Mouse (Mus musculus): ENCODE data around the gene Defb23. TPM values are rescaled to one million over a fixed set of nuclear protein-coding genes. Genes with fewer than 3 reads are reported as not detected.

Defb23 gene
- total RNA-seq (2014; rRNA removed), result not detected in 2 replicates
- polyA plus RNA-seq (2012; rRNA removed), result not detected in 2 replicates

DNA sequence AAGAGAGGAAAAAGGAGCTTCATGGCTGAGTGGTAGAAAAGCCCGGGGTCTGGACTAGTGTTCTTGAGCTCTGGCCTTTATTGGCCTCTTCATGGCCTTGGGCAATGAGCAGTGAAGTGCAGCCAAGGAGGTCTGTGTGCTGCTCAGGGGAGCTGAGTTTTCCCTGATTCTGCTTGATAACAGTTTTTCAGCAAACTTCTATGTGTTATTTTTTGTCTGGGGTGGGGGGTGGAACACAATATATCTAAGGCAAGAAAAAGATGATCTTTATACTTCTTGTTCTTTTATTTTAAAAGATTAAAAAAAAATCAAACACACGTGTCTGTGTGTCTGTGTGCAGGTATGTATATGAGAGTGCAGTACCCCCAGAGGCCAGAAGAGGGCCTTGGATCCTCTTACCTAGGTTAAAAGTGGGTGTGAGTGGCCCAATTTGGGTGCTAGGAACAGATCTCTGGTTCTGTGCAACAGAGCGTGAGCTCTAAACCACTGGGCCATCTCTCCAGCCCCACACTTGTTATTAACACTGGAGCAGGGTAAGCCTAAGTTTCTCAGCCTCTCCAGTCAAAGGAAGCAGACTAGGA, at the start of gene Defb23:
Gene Defb23 (minus strand): TSS at position 51 of the 581 bp plus-strand sequence.
- no peaks in the 10 kb centered on the region for H3K4me1 ChIP-seq (ENCODE audit: control insufficient read depth, insufficient read depth, low read length)
- no peak within 1 kb of the TSS for H3K9ac ChIP-seq (ENCODE audit: low read depth, low read length)
- no peak for DNase-seq (ENCODE audit: extremely low read depth, low read depth, low spot score)
- no peaks in the 10 kb centered on the region for H3K79me2 ChIP-seq (ENCODE audit: control insufficient read depth, insufficient read depth, low read length)
- TF ChIP-seq CTCF (IDR thresholded peaks at IDR 0.05; ENCODE audit: low read depth, low read length), result no peak
- no peak for TF ChIP-seq POLR2A (IDR thresholded peaks at IDR 0.05; ENCODE audit: extremely low read depth, insufficient read depth, low read length)
- H3K36me3 ChIP-seq (ENCODE audit: control insufficient read depth, insufficient read depth, low read length), result no peaks in the 10 kb centered on the region
- no peaks in the 10 kb centered on the region for H3K27me3 ChIP-seq (ENCODE audit: control insufficient read depth, insufficient read depth, low read length)
- 85% methylated on average over 3 of the region's 3 CpGs for WGBS
- no peak within 1 kb of the TSS for H3K4me3 ChIP-seq (ENCODE audit: insufficient read depth, low read depth, low read length)
- no peak within 1 kb of the TSS for H3K27ac ChIP-seq (replicated peaks; ENCODE audit: insufficient read depth, low read depth, low read length)

- no peaks in the 10 kb centered on the region for H3K79me2 ChIP-seq (ENCODE audit: control insufficient read depth, insufficient read depth, low read length)
- H3K27me3 ChIP-seq (ENCODE audit: control insufficient read depth, insufficient read depth, low read length), result peaks cover 2% of the 10 kb centered on the region; the same call in 1 of the 2 replicates
- no peak within 1 kb of the TSS for H3K27ac ChIP-seq (replicated peaks; ENCODE audit: insufficient read depth, low read depth, low read length)
- no peaks in the 10 kb centered on the region for H3K36me3 ChIP-seq (ENCODE audit: control insufficient read depth, insufficient read depth, low read length)
- WGBS, result 88% methylated on average over 1 of the region's 1 CpGs
- TF ChIP-seq CTCF (IDR thresholded peaks at IDR 0.05; ENCODE audit: low read depth, low read length) (no peak), POLR2A (IDR thresholded peaks at IDR 0.05; ENCODE audit: extremely low read depth, insufficient read depth, low read length) (no peak)
- no peak for DNase-seq (ENCODE audit: extremely low read depth, low read depth, low spot score)
- H3K4me3 ChIP-seq (ENCODE audit: insufficient read depth, low read depth, low read length), result no peak within 1 kb of the TSS
- no peak within 1 kb of the TSS for H3K9ac ChIP-seq (ENCODE audit: low read depth, low read length)
- H3K4me1 ChIP-seq (ENCODE audit: control insufficient read depth, insufficient read depth, low read length), result no peaks in the 10 kb centered on the region
Measured at GRCm38 (mm10) chr2:152511592-152511991, 47.2 kb upstream of the Defb23 start, which contains the start of gene Defb26. TSS of gene Defb26 (minus strand) at chr2:152511692.

DNA sequence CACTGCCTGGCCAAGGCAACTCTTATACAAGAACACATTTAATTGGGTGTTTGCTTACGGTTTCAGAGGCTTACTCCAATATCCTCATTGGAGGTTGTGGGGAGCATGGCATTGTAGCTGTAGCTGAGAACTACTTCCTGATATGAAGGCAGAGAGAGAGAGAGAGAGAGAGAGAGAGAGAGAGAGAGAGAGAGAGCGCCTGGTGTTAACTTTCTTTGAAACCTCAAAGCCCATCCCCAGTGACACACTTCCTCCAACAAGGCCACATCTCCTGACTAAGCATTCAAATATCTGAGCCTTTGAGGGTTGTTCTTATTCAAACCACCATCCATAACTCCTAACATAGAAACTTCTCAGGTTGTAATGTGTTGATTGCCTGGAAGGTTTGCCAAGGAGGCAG, 39.5 kb upstream of the Defb23 start:
- Histone ChIP-seq H3K36me3 (ENCODE audit: control insufficient read depth, insufficient read depth, low read length) (no peaks in the 10 kb centered on the region), H3K4me1 (ENCODE audit: control insufficient read depth, insufficient read depth, low read length) (no peaks in the 10 kb centered on the region), H3K79me2 (ENCODE audit: control insufficient read depth, insufficient read depth, low read length) (no peaks in the 10 kb centered on the region), H3K27me3 (ENCODE audit: control insufficient read depth, insufficient read depth, low read length) (no peaks in the 10 kb centered on the region), H3K9ac (ENCODE audit: low read depth, low read length) (no peak overlapping the region), H3K4me3 (ENCODE audit: insufficient read depth, low read depth, low read length) (no peak overlapping the region), H3K27ac (replicated peaks; ENCODE audit: insufficient read depth, low read depth, low read length) (no peak overlapping the region)
- 67% methylated on average over 2 of the region's 2 CpGs for WGBS
- DNase-seq (ENCODE audit: extremely low read depth, low read depth, low spot score), result no peak
- TF ChIP-seq POLR2A (IDR thresholded peaks at IDR 0.05; ENCODE audit: extremely low read depth, insufficient read depth, low read length), result no peak
- TF ChIP-seq CTCF (IDR thresholded peaks at IDR 0.05; ENCODE audit: low read depth, low read length), result no peak

- Histone ChIP-seq H3K27me3 (ENCODE audit: control insufficient read depth, insufficient read depth, low read length) (no peaks in the 10 kb centered on the region), H3K36me3 (ENCODE audit: control insufficient read depth, insufficient read depth, low read length) (no peaks in the 10 kb centered on the region), H3K79me2 (ENCODE audit: control insufficient read depth, insufficient read depth, low read length) (no peaks in the 10 kb centered on the region), H3K9ac (ENCODE audit: low read depth, low read length) (no peak overlapping the region), H3K4me1 (ENCODE audit: control insufficient read depth, insufficient read depth, low read length) (no peaks in the 10 kb centered on the region), H3K27ac (replicated peaks; ENCODE audit: insufficient read depth, low read depth, low read length) (no peak overlapping the region), H3K4me3 (ENCODE audit: insufficient read depth, low read depth, low read length) (no peak overlapping the region)
- no peak for DNase-seq (ENCODE audit: extremely low read depth, low read depth, low spot score)
- TF ChIP-seq CTCF (IDR thresholded peaks at IDR 0.05; ENCODE audit: low read depth, low read length) (no peak), POLR2A (IDR thresholded peaks at IDR 0.05; ENCODE audit: extremely low read depth, insufficient read depth, low read length) (no peak)
- 79% methylated on average over 6 of the region's 6 CpGs for WGBS
Measured at GRCm38 (mm10) chr2:152500863-152501229, 36.4 kb upstream of the Defb23 start.

GRCm38 (mm10) chr2:152500204-152500862, 35.9 kb upstream of the Defb23 start:
- Histone ChIP-seq H3K36me3 (ENCODE audit: control insufficient read depth, insufficient read depth, low read length) (no peaks in the 10 kb centered on the region), H3K79me2 (ENCODE audit: control insufficient read depth, insufficient read depth, low read length) (no peaks in the 10 kb centered on the region), H3K27me3 (ENCODE audit: control insufficient read depth, insufficient read depth, low read length) (no peaks in the 10 kb centered on the region), H3K9ac (ENCODE audit: low read depth, low read length) (no peak overlapping the region), H3K4me3 (ENCODE audit: insufficient read depth, low read depth, low read length) (no peak overlapping the region), H3K27ac (replicated peaks; ENCODE audit: insufficient read depth, low read depth, low read length) (no peak overlapping the region), H3K4me1 (ENCODE audit: control insufficient read depth, insufficient read depth, low read length) (no peaks in the 10 kb centered on the region)
- DNase-seq (ENCODE audit: extremely low read depth, low read depth, low spot score), result no peak
- WGBS, result 67% methylated on average over 7 of the region's 7 CpGs
- TF ChIP-seq CTCF (IDR thresholded peaks at IDR 0.05; ENCODE audit: low read depth, low read length), result no peak
- TF ChIP-seq POLR2A (IDR thresholded peaks at IDR 0.05; ENCODE audit: extremely low read depth, insufficient read depth, low read length), result no peak

DNA sequence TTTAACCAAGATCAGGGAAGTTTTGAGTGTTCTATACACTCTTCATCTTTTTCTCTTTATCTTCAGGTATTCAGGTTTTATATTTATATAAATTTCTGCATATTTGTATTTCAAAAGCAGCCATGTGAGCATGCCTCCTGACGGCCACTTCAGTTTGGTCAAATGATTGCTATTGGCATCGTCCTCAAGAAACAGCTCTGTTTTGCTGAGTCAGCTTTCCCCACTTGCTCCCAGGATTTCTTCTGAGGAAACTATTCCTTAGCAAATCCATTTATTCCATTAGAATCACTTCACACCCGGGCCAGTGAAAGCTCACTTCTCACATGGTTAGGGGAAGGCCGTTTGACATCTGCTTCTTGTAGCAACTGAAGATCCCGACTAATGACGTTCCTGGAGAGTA, 33.6 kb upstream of the Defb23 start:
- Histone ChIP-seq H3K9ac (ENCODE audit: low read depth, low read length) (no peak overlapping the region), H3K36me3 (ENCODE audit: control insufficient read depth, insufficient read depth, low read length) (no peaks in the 10 kb centered on the region), H3K4me1 (ENCODE audit: control insufficient read depth, insufficient read depth, low read length) (no peaks in the 10 kb centered on the region), H3K27me3 (ENCODE audit: control insufficient read depth, insufficient read depth, low read length) (no peaks in the 10 kb centered on the region), H3K79me2 (ENCODE audit: control insufficient read depth, insufficient read depth, low read length) (no peaks in the 10 kb centered on the region), H3K4me3 (ENCODE audit: insufficient read depth, low read depth, low read length) (no peak overlapping the region), H3K27ac (replicated peaks; ENCODE audit: insufficient read depth, low read depth, low read length) (no peak overlapping the region)
- 78% methylated on average over 6 of the region's 6 CpGs for WGBS
- TF ChIP-seq POLR2A (IDR thresholded peaks at IDR 0.05; ENCODE audit: extremely low read depth, insufficient read depth, low read length) (no peak), CTCF (IDR thresholded peaks at IDR 0.05; ENCODE audit: low read depth, low read length) (no peak)
- no peak for DNase-seq (ENCODE audit: extremely low read depth, low read depth, low spot score)
